Mouse (Mus musculus) spleen, adult 12 weeks (tissue): ENCODE results near the gene Ephb2.

Experiments used
- DNase-seq: peaks from one replicate; pipeline ENCODE4 v3.0.0; 2022; ENCODE audit warnings: low spot score

Gene Ephb2

GRCm38 (mm10) chr4:136836387-136836931 is 671 bp upstream of the Ephb2 start:
- DNase-seq = no peak

- DNase-seq = no peak
Measured at GRCm38 (mm10) chr4:136834815-136835620, 770 bp downstream of the Ephb2 start.

- DNase-seq = no peak
Measured at GRCm38 (mm10) chr4:136834439-136834814, 1.4 kb downstream of the Ephb2 start.

GRCm38 (mm10) chr4:136833619-136834351 is 2.0 kb downstream of the Ephb2 start:
- no peak for DNase-seq

GRCm38 (mm10) chr4:136832559-136833232 is 3.1 kb downstream of the Ephb2 start:
- DNase-seq = no peak

- DNase-seq = no peak
Measured at GRCm38 (mm10) chr4:136830272-136830823, 5.4 kb downstream of the Ephb2 start.

- DNase-seq = no peak
Measured at GRCm38 (mm10) chr4:136829837-136830236, 6.0 kb downstream of the Ephb2 start.

- no peak for DNase-seq
Measured at GRCm38 (mm10) chr4:136828664-136829569, 6.9 kb downstream of the Ephb2 start.

GRCm38 (mm10) chr4:136824935-136825552 is 10.7 kb downstream of the Ephb2 start:
- DNase-seq = no peak

GRCm38 (mm10) chr4:136820069-136820522 is 15.7 kb downstream of the Ephb2 start:
- no peak for DNase-seq

GRCm38 (mm10) chr4:136816701-136817100 is 19.1 kb downstream of the Ephb2 start:
- no peak for DNase-seq

GRCm38 (mm10) chr4:136815364-136815763 is 20.4 kb downstream of the Ephb2 start:
- no peak for DNase-seq

- DNase-seq = no peak
Measured at GRCm38 (mm10) chr4:136812543-136812942, 23.2 kb downstream of the Ephb2 start.

- no peak for DNase-seq
Measured at GRCm38 (mm10) chr4:136811596-136811995, 24.2 kb downstream of the Ephb2 start.

- DNase-seq = no peak
Measured at GRCm38 (mm10) chr4:136808478-136808877, 27.3 kb downstream of the Ephb2 start.

GRCm38 (mm10) chr4:136807448-136808009 is 28.3 kb downstream of the Ephb2 start:
- no peak for DNase-seq

- DNase-seq = no peak
Measured at GRCm38 (mm10) chr4:136806254-136806653, 29.5 kb downstream of the Ephb2 start.

GRCm38 (mm10) chr4:136804343-136804742 is 31.4 kb downstream of the Ephb2 start:
- DNase-seq = no peak

GRCm38 (mm10) chr4:136802446-136802845 is 33.3 kb downstream of the Ephb2 start:
- no peak for DNase-seq

GRCm38 (mm10) chr4:136801944-136802343 is 33.8 kb downstream of the Ephb2 start:
- no peak for DNase-seq
